Mouse (Mus musculus) ES-E14 (cell line): ENCODE results near the gene Slc39a7. TPM values are rescaled to one million over a fixed set of nuclear protein-coding genes. Genes with fewer than 3 reads are reported as not detected.
A peak's percentile ranks its signal among the peaks of the same experiment; 100 is the strongest.

Experiments used
- DNase-seq: peaks from one replicate; pipeline ENCODE4 v3.0.0-alpha.2; 2013; ENCODE audit warnings: low read depth, low spot score
- H3K27ac ChIP-seq: 2 replicates; pipeline ENCODE4 v1.5.1; 2012; ENCODE audit warnings: low read depth, mild to moderate bottlenecking, low read length, moderate library complexity, mixed read lengths; ENCODE audit not compliant: poor library complexity, insufficient read depth, severe bottlenecking
- H3K36me3 ChIP-seq: 2 replicates; pipeline ENCODE4 v1.6.1; 2012; ENCODE audit warnings: mild to moderate bottlenecking, low read length, moderate library complexity, mixed read lengths; ENCODE audit not compliant: control insufficient read depth, poor library complexity, insufficient read depth, severe bottlenecking
- H3K4me1 ChIP-seq, 2 experiments: fragments of 150-350 bp in 1 of 2; sonication (generic) in 1 of 2; 2 replicates each; pipeline ENCODE4 v1.6.1; 2012; ENCODE audit warnings: low read length in 2 of 2, mild to moderate bottlenecking in 1 of 2, mixed read lengths in 1 of 2; ENCODE audit not compliant: control insufficient read depth in 2 of 2, insufficient read depth in 2 of 2, poor library complexity in 1 of 2
- H3K4me3 ChIP-seq, 2 experiments: fragments of 150-350 bp in 1 of 2; sonication (generic) in 1 of 2; 2 replicates each; pipeline ENCODE4 v1.5.1; 2012; ENCODE audit warnings: low read length in 2 of 2, low read depth in 1 of 2, mild to moderate bottlenecking in 1 of 2, mixed read lengths in 1 of 2; ENCODE audit not compliant: insufficient read depth in 1 of 2, poor library complexity in 1 of 2, severe bottlenecking in 1 of 2
- H3K9ac ChIP-seq: 2 replicates; pipeline ENCODE4 v1.6.1; 2012; ENCODE audit warnings: low read depth, mild to moderate bottlenecking, low read length, mixed read lengths; ENCODE audit not compliant: poor library complexity, insufficient read depth, severe bottlenecking
- H3K9me3 ChIP-seq: fragments of 150-350 bp; sonication (generic); 2 replicates; pipeline ENCODE4 v1.6.1; 2012; ENCODE audit warnings: low read depth, mild to moderate bottlenecking, low read length; ENCODE audit not compliant: control insufficient read depth, insufficient read depth
- CHD2 ChIP-seq: IDR thresholded peaks from 2 replicates; pipeline ENCODE4 v1.6.1; 2014; ENCODE audit warnings: mild to moderate bottlenecking, low read depth, low read length, inconsistent platforms
- HCFC1 ChIP-seq: IDR thresholded peaks from 2 replicates; pipeline ENCODE4 v1.6.1; 2012; ENCODE audit warnings: low read length, inconsistent platforms, borderline replicate concordance; ENCODE audit not compliant: insufficient read depth
- MAFK ChIP-seq: IDR thresholded peaks from 2 replicates; pipeline ENCODE4 v1.6.1; 2014; ENCODE audit warnings: mild to moderate bottlenecking, low read depth, low read length, inconsistent platforms; ENCODE audit not compliant: insufficient read depth
- ZC3H11A ChIP-seq: IDR thresholded peaks from 2 replicates; pipeline ENCODE4 v1.6.1; 2012; ENCODE audit warnings: low read depth, mild to moderate bottlenecking, inconsistent platforms, low read length, borderline replicate concordance
- ZNF384 ChIP-seq: IDR thresholded peaks from 2 replicates; pipeline ENCODE4 v1.6.1; 2012; ENCODE audit warnings: low read depth, low read length, inconsistent platforms
- in situ Hi-C, 2 experiments: fragments of 600-800 bp; cut with MboI; formaldehyde crosslinking; loops; one replicate each; pipeline ENCODE4 v1.15.1; 2025; ENCODE audit warnings: low sequenced_read_pairs in 2 of 2, inconsistent platforms in 1 of 2; ENCODE audit not compliant: unreplicated experiment in 2 of 2
- total RNA-seq: library from RNA; depleted of rRNA; stranded (reverse); fragments of 300-350 nt; gene quantifications from 2 replicates; pipeline ENCODE4 v1.2.3, GENCODE M21; 2012

Slc39a7 gene
- total RNA-seq, 1 experiment = 253 TPM

GRCm38 (mm10) chr17:34023678-34024077 lies 7.8 kb downstream of the Slc39a7 start:
- DNase-seq = no peak
- H3K9ac ChIP-seq = no peak overlapping the region
- H3K27ac ChIP-seq = no peak overlapping the region
- H3K4me1 ChIP-seq = peaks cover 4 to 27% of the 10 kb centered on the region in 2 experiments
- peak overlapping the region; percentile 84 to 90; a peak in 3 of 4 replicates for H3K4me3 ChIP-seq
- TF ChIP-seq ZC3H11A (no peak), CHD2 (no peak), MAFK (no peak), ZNF384 (no peak), HCFC1 (no peak)
- H3K9me3 ChIP-seq = peaks cover 6% of the 10 kb centered on the region; the same call in 1 of the 2 replicates
- in situ Hi-C loops = no loop called here
- H3K36me3 ChIP-seq = peaks cover 16% of the 10 kb centered on the region

DNA sequence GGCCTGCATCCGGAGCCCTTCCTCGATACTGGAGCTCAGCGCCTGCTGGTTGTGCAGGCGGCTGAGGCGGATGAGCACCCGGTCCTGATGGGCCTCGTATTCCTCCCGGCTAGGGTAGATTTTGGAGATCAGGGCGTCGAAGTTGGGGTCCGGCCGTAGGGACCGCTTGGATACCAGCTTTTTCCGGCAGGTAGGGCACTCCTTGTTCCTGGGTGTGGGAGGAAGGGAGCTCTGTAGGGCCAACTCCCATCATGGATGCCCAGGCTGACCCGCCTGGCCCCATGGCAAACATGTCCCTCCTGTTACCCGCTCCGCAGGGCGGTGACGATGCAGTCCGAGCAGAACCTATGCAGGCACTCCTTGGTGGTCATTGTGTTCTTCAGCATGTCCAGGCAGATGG lies 8.5 kb downstream of the Slc39a7 start:
- Histone ChIP-seq H3K9me3 (peaks cover 9% of the 10 kb centered on the region), H3K4me3 (peak overlapping the region; percentile 3 to 6; a peak in 2 of 4 replicates), H3K36me3 (peaks cover 11% of the 10 kb centered on the region; the same call in 1 of the 2 replicates), H3K27ac (no peak overlapping the region), H3K9ac (no peak overlapping the region), H3K4me1 (peaks cover 2 to 26% of the 10 kb centered on the region in 2 experiments; a peak in 3 of 4 replicates)
- no peak for DNase-seq
- in situ Hi-C loops = no loop called here
- TF ChIP-seq ZC3H11A (no peak), MAFK (no peak), HCFC1 (no peak), ZNF384 (no peak), CHD2 (no peak)

DNA sequence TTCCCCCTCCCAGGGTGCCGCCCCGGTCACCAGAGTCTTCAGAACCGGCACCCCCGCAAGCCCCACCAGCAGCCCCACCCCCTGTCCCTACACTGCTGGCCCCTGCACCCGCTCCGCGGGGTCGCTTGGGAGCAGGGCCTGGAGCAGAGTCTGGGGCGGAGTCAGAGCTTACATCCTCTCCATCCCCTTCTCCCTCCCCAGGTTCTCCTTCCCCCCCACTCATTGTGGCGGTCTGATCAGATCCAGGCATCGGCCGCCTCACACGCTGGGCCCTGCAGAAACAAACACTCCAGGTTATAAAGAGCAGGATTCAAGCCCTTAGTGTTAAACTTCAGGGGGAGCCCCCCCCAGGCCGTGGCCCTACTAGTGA lies 9.1 kb downstream of the Slc39a7 start:
- peaks cover 10% of the 10 kb centered on the region for H3K9me3 ChIP-seq
- H3K9ac ChIP-seq = no peak overlapping the region
- peaks cover 2 to 26% of the 10 kb centered on the region in 2 experiments; a peak in 3 of 4 replicates for H3K4me1 ChIP-seq
- H3K4me3 ChIP-seq = peak overlapping the region; percentile 28 to 47; a peak in 3 of 4 replicates
- peaks cover 11% of the 10 kb centered on the region; the same call in 1 of the 2 replicates for H3K36me3 ChIP-seq
- DNase-seq = no peak
- no peak overlapping the region for H3K27ac ChIP-seq
- in situ Hi-C loops = no loop called here
- TF ChIP-seq ZNF384 (no peak), MAFK (no peak), CHD2 (no peak), HCFC1 (no peak), ZC3H11A (no peak)

GRCm38 (mm10) chr17:34021539-34022413 lies 9.7 kb downstream of the Slc39a7 start:
- in situ Hi-C loops = no loop called here
- peaks cover 11% of the 10 kb centered on the region; the same call in 1 of the 2 replicates for H3K36me3 ChIP-seq
- TF ChIP-seq ZNF384 = no peak
- TF ChIP-seq ZC3H11A = no peak
- no peak for TF ChIP-seq CHD2
- TF ChIP-seq HCFC1 = no peak
- no peak for TF ChIP-seq MAFK
- H3K27ac ChIP-seq = no peak overlapping the region; the same call in 1 of the 2 replicates
- H3K4me1 ChIP-seq = peaks cover 0 to 22% of the 10 kb centered on the region in 2 experiments; a peak in 2 of 4 replicates
- H3K9me3 ChIP-seq = peaks cover 10% of the 10 kb centered on the region
- H3K4me3 ChIP-seq = peak overlapping the region; percentile 28 to 47; a peak in 3 of 4 replicates
- H3K9ac ChIP-seq = no peak overlapping the region
- DNase-seq = no peak
